Mouse (Mus musculus) intestine, embryonic 14.5 days (tissue): ENCODE data around the gene Pbxip1. TPM values are rescaled to one million over a fixed set of nuclear protein-coding genes. Genes with fewer than 3 reads are reported as not detected.
A peak's percentile ranks its signal among the peaks of the same experiment; 100 is the strongest.

Source experiments
- ATAC-seq: fragments of 200-750 bp; cut with Nextera tagmentation; replicated peaks from 2 replicates; pipeline ENCODE4 v1.8.0; 2017; ENCODE audit warnings: low read depth, moderate number of reproducible peaks, moderate TSS enrichment, moderate library complexity; ENCODE audit not compliant: low FRiP score, low TSS enrichment
- DNase-seq: peaks from one replicate; pipeline ENCODE4 v3.0.0-alpha.2; 2018; ENCODE audit warnings: low spot score
- H3K27ac ChIP-seq: fragments of 300-500 bp; sonication (generic); 2 replicates; pipeline ENCODE4 v1.5.1; 2014; ENCODE audit warnings: low read depth, mild to moderate bottlenecking, control low read depth
- H3K27me3 ChIP-seq: fragments of 300-500 bp; sonication (generic); replicated peaks from 2 replicates; pipeline ENCODE4 v1.6.1; 2014; ENCODE audit warnings: low read length, control low read depth; ENCODE audit not compliant: control insufficient read depth, insufficient read depth
- H3K36me3 ChIP-seq: fragments of 300-500 bp; sonication (generic); 2 replicates; pipeline ENCODE4 v1.6.1; 2014; ENCODE audit warnings: low read length, control low read depth; ENCODE audit not compliant: control insufficient read depth, insufficient read depth
- H3K4me1 ChIP-seq: fragments of 300-500 bp; sonication (generic); replicated peaks from 2 replicates; pipeline ENCODE4 v1.6.1; 2014; ENCODE audit warnings: low read length, control low read depth, mixed read lengths; ENCODE audit not compliant: control insufficient read depth, insufficient read depth
- H3K4me2 ChIP-seq: fragments of 300-500 bp; sonication (generic); 2 replicates; pipeline ENCODE4 v1.6.1; 2014; ENCODE audit warnings: low read length
- H3K4me3 ChIP-seq: fragments of 300-500 bp; sonication (generic); 2 replicates; pipeline ENCODE4 v1.5.1; 2014; ENCODE audit warnings: low read depth, low read length, control low read depth, mixed read lengths
- H3K9ac ChIP-seq: fragments of 300-500 bp; sonication (generic); 2 replicates; pipeline ENCODE4 v1.6.1; 2014; ENCODE audit warnings: mild to moderate bottlenecking, low read length
- H3K9me3 ChIP-seq: fragments of 300-500 bp; sonication (generic); 2 replicates; pipeline ENCODE4 v1.6.1; 2016; ENCODE audit warnings: low read length, control low read depth; ENCODE audit not compliant: control insufficient read depth
- WGBS: fragments of 180-500 bp; shearing (Covaris S2); extraction: QIAGEN DNeasy Blood & Tissue Kit; methylation state at CpG from one replicate; pipeline ENCODE4 v1.1.7; 2014; 5-methylcytosine and 5-hydroxymethylcytosine counted together
- polyA plus RNA-seq: library from polyadenylated mRNA; unstranded; fragments of >200 nt; fragmentation: Nextera tagmentation; extraction: Ambion mirVana; gene quantifications from 2 replicates; pipeline ENCODE4 v1.2.1, GENCODE M21; 2014

Pbxip1 gene
- 18.8 and 20.3 TPM in 2 replicates for polyA plus RNA-seq

DNA sequence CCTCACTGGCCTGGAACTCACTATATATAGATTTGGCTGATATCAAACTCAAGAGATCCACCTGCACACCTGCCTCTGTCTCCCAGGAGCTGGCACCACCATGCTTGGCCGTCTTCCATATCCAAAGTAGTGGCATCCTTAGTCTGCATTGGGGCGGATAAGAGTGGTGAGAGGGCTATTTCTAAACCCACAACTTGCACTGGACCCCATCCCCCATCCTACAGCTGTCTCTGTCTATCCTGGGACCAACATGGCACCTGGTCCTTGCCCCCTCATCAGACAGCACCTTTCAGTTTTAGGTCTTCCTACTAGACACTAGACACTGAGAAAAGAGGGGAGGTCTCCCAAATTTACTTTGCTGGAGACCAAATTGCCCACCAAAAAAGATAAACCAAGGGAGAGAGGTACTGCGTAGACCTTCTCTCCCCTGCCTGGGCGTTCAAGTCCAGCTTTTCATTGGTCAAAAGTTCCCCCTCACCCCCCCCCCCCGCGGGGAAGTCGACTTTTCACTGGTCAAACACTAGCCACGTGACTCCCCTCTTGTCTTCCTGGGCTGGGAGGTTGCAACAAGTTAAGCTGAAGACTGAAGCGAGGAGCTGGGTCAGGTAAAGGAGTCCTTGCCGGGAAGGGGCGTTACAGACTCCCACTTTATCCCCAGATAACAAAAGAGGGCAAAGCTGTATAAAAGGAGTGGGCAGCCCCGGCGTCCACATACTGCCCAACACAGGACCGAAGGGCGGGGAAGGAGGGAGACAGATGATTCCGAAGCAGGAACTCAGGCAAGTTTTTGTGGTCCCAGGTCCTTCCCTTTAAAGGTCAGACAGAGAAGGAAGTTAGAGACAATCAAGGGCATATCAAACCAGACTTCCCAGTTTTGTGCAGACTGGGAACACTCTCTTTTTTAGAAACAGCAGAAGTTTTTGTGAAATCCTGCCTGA lies at the start of gene Pbxip1:
Gene Pbxip1 (plus strand): TSS at position 531 of the 938 bp plus-strand sequence.
- Histone ChIP-seq H3K36me3 (peaks cover 36% of the 10 kb centered on the region), H3K4me1 (peaks cover 14% of the 10 kb centered on the region), H3K9me3 (no peaks in the 10 kb centered on the region), H3K27ac (peak within 1 kb of the TSS; percentile 58), H3K4me2 (peak within 1 kb of the TSS; percentile 58), H3K9ac (peak within 1 kb of the TSS; percentile 56), H3K27me3 (no peaks in the 10 kb centered on the region), H3K4me3 (peak within 1 kb of the TSS; percentile 50)
- DNase-seq, result peak; percentile 78
- 5% methylated on average over 16 of the region's 16 CpGs for WGBS
- ATAC-seq, result peak; percentile 84

DNA sequence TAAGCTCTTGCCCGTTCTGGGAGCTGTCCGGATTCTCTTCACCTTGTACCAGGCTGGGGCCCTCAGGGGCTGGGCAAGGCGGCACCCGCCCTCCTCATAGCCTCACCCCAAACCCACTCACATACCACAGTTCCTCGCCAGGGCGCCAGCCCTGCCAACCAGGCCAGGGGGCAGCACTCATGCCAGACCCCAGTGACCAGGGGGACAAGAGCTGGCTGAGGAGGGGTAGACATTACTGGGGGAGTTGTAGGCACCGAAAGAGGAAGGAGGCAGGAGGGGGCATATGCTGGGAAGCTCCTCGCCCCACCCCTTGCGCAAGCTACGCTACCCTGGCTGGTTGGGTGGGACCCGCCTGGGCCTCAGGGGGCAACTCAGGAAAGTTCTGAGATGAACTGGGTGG lies 48.9 kb upstream of the Pbxip1 start:
- no peak for DNase-seq
- Histone ChIP-seq H3K27ac (no peak overlapping the region), H3K27me3 (no peaks in the 10 kb centered on the region)

DNA sequence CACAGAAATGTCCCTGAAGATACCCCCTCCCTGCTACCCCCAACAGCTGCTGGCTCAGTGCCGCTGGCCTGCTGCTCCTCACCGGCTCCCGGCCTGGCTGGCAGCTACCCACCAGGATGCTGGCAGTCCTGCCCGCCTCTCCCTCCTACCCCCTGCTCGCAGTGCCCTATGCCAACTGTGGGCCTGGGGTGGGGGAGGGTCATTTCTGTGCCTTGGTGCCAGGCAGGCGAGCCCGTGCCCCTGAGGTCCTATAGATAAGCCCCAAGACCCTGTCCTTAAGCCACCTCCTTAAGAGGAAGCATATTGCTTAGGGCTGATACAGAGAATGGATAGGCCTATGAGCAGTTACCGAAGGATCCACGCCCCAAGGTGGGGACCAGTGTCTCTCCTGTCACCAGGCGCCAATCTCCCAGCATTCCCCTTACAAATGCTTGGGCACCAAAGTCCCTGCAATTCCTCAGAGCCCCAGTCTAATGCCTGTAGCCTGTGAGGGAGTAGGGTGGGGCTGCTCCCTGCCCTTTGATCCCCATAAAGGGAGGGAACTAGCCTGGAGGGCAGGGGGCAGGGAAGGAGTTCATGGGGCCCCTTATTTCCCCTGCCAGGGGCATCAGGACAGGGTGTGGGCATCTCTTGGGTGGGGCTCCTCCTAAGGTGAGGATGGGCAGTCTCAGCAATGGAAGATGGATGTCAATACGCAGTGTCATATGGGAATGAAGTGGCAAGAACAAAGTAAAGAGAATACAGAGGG lies 48.2 kb upstream of the Pbxip1 start:
- Histone ChIP-seq H3K36me3 (no peaks in the 10 kb centered on the region), H3K4me3 (no peak overlapping the region), H3K27ac (peak overlapping the region; percentile 51; the same call in 1 of the 2 replicates), H3K9me3 (no peaks in the 10 kb centered on the region), H3K4me2 (0 out of 2 replicates have a peak overlapping the region, but pooled peaks have one; percentile 23), H3K27me3 (no peaks in the 10 kb centered on the region), H3K4me1 (peaks cover 40% of the 10 kb centered on the region), H3K9ac (no peak overlapping the region)
- 67% methylated on average over 11 of the region's 11 CpGs for WGBS
- DNase-seq (peak; percentile 65), ATAC-seq (peak; percentile 29)

More for the DNA sequence above, 48.9 kb upstream of the Pbxip1 start:
- Histone ChIP-seq H3K4me1 (peaks cover 40% of the 10 kb centered on the region), H3K4me3 (no peak overlapping the region), H3K36me3 (no peaks in the 10 kb centered on the region), H3K9me3 (no peaks in the 10 kb centered on the region), H3K9ac (no peak overlapping the region), H3K4me2 (peak overlapping the region; percentile 23; the same call in 1 of the 2 replicates)
- 84% methylated on average over 11 of the region's 11 CpGs for WGBS
- ATAC-seq, result no peak

DNA sequence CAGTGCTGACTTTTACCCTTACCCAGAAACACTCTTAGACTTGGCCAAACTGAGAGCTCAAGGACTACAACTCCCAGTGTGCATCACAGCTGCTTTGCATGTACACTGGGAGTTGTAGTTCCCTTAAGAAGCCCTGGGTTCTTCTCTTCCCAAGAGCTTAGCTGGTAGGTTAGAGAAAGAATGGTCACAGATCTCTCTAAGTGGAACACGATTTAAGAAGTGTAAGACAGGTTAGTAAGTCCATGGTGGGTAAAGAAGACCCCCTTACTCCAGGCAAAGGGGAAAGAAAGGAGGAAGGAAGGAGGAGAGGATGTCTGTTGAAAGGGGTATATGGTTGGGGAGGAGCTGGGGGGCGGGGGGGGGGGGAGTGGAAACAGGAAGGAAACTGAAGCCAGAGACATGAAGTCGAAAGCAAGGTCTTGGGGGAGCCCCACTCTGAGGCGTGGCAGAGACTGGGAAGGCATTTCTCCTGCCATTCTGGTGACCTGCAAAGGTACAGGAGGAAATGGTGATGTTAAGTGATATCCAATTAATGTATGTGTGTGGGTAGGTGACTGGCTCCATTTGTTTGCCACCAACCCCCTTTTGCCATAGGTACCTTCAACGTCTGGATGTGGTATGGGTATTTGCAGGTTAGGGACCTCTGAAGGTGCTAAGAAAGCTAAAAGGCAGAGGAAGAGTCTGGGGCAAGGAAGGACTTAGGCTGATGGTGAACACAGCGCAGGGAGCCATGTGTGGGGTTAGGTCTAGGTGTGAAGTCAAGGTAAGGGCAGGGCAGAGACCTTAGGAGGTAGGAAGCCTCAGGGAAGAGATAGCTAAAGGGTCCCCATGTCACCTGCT lies 47.4 kb upstream of the Pbxip1 start:
- ATAC-seq (no peak), DNase-seq (no peak)
- Histone ChIP-seq H3K4me2 (no peak overlapping the region), H3K4me3 (no peak overlapping the region), H3K36me3 (no peaks in the 10 kb centered on the region), H3K27me3 (no peaks in the 10 kb centered on the region), H3K9ac (no peak overlapping the region), H3K9me3 (no peaks in the 10 kb centered on the region), H3K4me1 (peaks cover 40% of the 10 kb centered on the region), H3K27ac (no peak overlapping the region; the same call in 1 of the 2 replicates)
- 52% methylated on average over 6 of the region's 6 CpGs for WGBS

DNA sequence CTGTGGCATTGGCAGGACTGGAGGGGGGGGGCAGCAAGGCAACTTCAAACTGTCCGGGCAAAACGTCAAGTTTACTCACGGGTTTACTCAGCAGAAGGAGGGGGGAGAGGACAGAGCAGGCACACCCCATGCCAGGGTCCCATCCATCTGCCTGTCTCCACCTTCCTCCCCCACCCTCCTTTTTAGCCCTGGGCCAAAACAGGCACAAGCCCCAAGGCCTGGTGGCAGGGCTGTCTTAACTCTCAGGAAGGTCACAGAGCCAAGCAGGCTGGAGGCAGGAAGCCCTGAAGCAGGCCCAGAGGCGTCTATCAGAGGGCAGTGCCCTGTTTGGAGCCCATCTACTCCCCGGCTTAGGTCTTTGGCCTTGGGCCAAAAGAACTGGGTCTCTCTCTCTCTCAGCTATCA lies 46.4 kb upstream of the Pbxip1 start:
- H3K9ac ChIP-seq, result no peak overlapping the region
- ATAC-seq (no peak), DNase-seq (no peak)
- peak overlapping the region; percentile 2; the same call in 1 of the 2 replicates for H3K27ac ChIP-seq
- 37% methylated on average over 5 of the region's 5 CpGs for WGBS
- H3K4me2 ChIP-seq, result peak overlapping the region; percentile 99
- no peaks in the 10 kb centered on the region for H3K9me3 ChIP-seq
- H3K4me3 ChIP-seq, result no peak overlapping the region
- no peaks in the 10 kb centered on the region for H3K27me3 ChIP-seq
- no peaks in the 10 kb centered on the region for H3K36me3 ChIP-seq
- peaks cover 35% of the 10 kb centered on the region for H3K4me1 ChIP-seq

DNA sequence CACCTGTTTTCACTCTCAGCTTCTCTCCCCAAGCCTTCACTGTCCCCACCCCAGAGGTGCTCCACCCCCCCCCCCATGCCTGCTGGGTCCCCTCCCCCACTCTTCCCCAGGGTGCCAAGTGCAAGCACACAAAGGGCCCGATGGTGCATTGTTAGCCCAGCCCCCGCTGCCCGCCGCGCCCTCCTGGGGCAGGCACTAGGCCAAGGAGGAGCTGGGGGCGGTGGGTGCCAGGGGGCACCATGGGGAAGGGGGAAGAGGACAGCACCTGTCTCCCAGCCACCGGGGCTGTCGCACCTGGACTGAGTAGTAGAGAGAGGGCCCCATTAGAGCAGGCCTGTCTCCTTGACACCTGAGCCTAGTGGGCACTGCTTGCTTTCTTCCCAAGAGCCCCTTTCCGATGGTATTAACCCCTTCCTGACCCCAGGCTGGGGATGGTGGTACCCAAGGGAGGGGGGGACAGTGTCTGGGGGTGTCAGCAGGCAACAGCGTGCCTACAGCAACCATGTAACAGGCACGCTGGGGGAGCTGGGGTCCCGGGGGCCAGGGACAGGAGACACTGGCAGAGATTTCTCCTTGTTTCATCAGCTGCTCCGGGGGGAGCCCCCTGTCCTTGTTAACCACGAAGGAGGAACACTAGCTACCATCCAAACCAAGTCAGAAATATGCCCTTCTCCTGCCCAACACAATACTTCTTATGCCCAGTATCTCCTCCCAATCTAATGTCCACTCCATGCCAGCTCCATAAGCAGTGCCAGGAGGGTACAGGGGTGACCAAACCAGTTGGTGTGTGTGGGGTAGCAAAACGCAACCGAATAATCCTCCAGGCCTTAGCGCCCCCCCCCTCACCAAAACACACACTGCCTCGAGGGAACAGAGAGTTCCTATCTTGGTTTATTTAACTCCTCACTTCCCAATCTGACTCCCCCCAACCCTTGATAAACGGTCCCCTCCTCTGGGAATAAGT lies 45.5 kb upstream of the Pbxip1 start:
- Histone ChIP-seq H3K4me1 (peaks cover 37% of the 10 kb centered on the region), H3K27me3 (no peaks in the 10 kb centered on the region), H3K9ac (peak overlapping the region; percentile 56), H3K9me3 (no peaks in the 10 kb centered on the region), H3K4me2 (peak overlapping the region; percentile 99), H3K27ac (peak overlapping the region; percentile 2; the same call in 1 of the 2 replicates), H3K36me3 (no peaks in the 10 kb centered on the region), H3K4me3 (peak overlapping the region; percentile 59)
- WGBS, result 11% methylated on average over 19 of the region's 19 CpGs
- DNase-seq (peak; percentile 57), ATAC-seq (no peak)

DNA sequence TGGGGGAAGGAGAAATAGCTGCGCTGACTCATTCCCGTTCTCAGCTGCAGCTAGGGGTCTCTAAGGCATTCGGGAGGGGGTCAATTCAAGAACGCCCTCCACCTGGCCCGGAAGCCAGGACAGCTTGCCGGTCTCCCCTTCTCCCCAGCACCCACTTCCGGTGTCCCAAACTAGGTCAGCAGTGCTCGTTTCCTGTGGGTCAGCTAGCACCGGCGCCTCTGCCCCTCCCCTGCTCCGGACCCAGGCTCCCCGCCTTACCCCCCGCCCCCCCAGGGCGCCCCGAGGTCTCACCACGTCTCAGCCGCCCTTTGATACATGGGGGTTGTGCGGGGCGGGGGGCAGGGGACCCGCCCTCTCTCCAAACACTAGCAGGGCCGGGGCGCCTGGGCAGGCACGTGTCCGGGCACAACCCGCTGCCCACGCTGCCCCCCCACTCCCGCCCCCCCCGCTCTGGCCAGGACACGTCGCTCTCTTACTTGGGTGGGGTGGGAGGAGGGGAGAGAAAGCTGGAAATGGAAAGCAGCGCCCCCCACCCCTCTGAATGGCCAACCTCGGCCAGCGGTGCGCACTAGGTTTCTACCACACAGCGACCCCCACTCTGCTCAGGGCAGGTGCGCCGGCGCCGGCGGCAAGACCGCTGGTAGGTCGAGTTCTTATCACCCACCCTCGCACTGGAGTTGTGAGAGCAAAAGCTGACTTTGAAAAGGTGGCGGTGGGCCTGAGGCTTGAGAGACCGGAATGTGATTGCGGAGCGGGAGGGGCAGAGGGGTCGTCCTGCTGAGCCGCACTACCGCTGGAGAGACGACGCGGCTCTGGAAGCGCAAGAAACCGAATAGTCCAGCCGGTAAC lies 44.6 kb upstream of the Pbxip1 start:
- H3K27me3 ChIP-seq, result no peaks in the 10 kb centered on the region
- DNase-seq, result peak; percentile 72
- H3K9me3 ChIP-seq, result no peaks in the 10 kb centered on the region
- no peaks in the 10 kb centered on the region for H3K36me3 ChIP-seq
- no peak for ATAC-seq
- under 1% methylated on average over 56 of the region's 56 CpGs for WGBS
- H3K4me1 ChIP-seq, result peaks cover 33% of the 10 kb centered on the region
- H3K4me3 ChIP-seq, result peak overlapping the region; percentile 59
- H3K27ac ChIP-seq, result peak overlapping the region; percentile 65; the same call in 1 of the 2 replicates
- peak overlapping the region; percentile 56 for H3K9ac ChIP-seq
- H3K4me2 ChIP-seq, result peak overlapping the region; percentile 99
